ENCODE assay signal across 8 mouse cellular contexts in genomic region chr4:145050518-145051208, GRCm38 (mm10).
DNase-seq lines count a peak whose midpoint lies in the region; ATAC-seq and TF ChIP-seq lines count a peak whose summit lies in the region.
"Had no signal": no experiment of that assay in that cellular context is flagged by ENCODE, and none has a peak within 500 bp of the region (broad histone marks: within the 10 kb centered on the region; RNA-seq: fewer than 3 reads in every experiment).

No protein-coding gene starts in this region.

- H3K4me2 ChIP-seq in lung, embryonic 14.5 days = no peak overlapping the region
- H3K4me2 ChIP-seq in embryonic facial prominence, embryonic 14.5 days (ENCODE audit: low read depth, low read length) = no peak overlapping the region
- no peak overlapping the region for H3K4me2 ChIP-seq in limb, embryonic 11.5 days (ENCODE audit: low read depth, severe bottlenecking)
- H3K4me2 ChIP-seq in neural tube, embryonic 13.5 days = no peak overlapping the region

- H3K9ac ChIP-seq in lung, embryonic 14.5 days = no peak overlapping the region
- H3K9ac ChIP-seq in embryonic facial prominence, embryonic 14.5 days (ENCODE audit: low read depth, low read length) = no peak overlapping the region
- no peak overlapping the region for H3K9ac ChIP-seq in limb, embryonic 11.5 days (ENCODE audit: low read length)
- no peak overlapping the region for H3K9ac ChIP-seq in neural tube, embryonic 13.5 days

- H3K4me3 ChIP-seq in lung, embryonic 14.5 days (ENCODE audit: low read depth, low read length) = no peak overlapping the region
- no peak overlapping the region for H3K4me3 ChIP-seq in embryonic facial prominence, embryonic 14.5 days (ENCODE audit: low read depth, low read length)
- H3K4me3 ChIP-seq in limb, embryonic 11.5 days (ENCODE audit: low read depth, low read length) = no peak overlapping the region
- no peak overlapping the region for H3K4me3 ChIP-seq in neural tube, embryonic 13.5 days
- H3K4me3 ChIP-seq: erythroblast, embryonic 14.5 days had no signal

- 34% methylated on average over 8 of the region's 8 CpGs for WGBS in lung, embryonic 14.5 days
- 23% methylated on average over 8 of the region's 8 CpGs for WGBS in embryonic facial prominence, embryonic 14.5 days
- WGBS in limb, embryonic 11.5 days = 21% methylated on average over 8 of the region's 8 CpGs
- 25% methylated on average over 8 of the region's 8 CpGs for WGBS in neural tube, embryonic 13.5 days

- ATAC-seq in lung, embryonic 14.5 days (ENCODE audit: insufficient read depth) = peak; percentile 62
- peak; percentile 60; the same call in 1 of the 2 replicates for ATAC-seq in embryonic facial prominence, embryonic 14.5 days (ENCODE audit: low read depth)
- peak; percentile 56 for ATAC-seq in limb, embryonic 11.5 days (ENCODE audit: insufficient number of reproducible peaks, low FRiP score, low TSS enrichment, low read depth)
- ATAC-seq in neural tube, embryonic 13.5 days (ENCODE audit: low read depth) = peak; percentile 77

- H3K36me3 ChIP-seq in lung, embryonic 14.5 days (ENCODE audit: insufficient read depth) = peaks cover 28% of the 10 kb centered on the region; the same call in 1 of the 2 replicates
- peaks cover 41% of the 10 kb centered on the region for H3K36me3 ChIP-seq in embryonic facial prominence, embryonic 14.5 days (ENCODE audit: control insufficient read depth, insufficient read depth, low read length)
- H3K36me3 ChIP-seq in limb, embryonic 11.5 days (ENCODE audit: control insufficient read depth, insufficient read depth, low read length) = no peaks in the 10 kb centered on the region; the same call in 1 of the 2 replicates
- peaks cover 58% of the 10 kb centered on the region for H3K36me3 ChIP-seq in neural tube, embryonic 13.5 days

- no peaks in the 10 kb centered on the region for H3K27me3 ChIP-seq in lung, embryonic 14.5 days (ENCODE audit: insufficient read depth, low read length)
- no peaks in the 10 kb centered on the region for H3K27me3 ChIP-seq in embryonic facial prominence, embryonic 14.5 days (replicated peaks; ENCODE audit: control insufficient read depth, insufficient read depth, low read length)
- H3K27me3 ChIP-seq in limb, embryonic 11.5 days (ENCODE audit: control insufficient read depth, insufficient read depth, low read length) = no peaks in the 10 kb centered on the region
- no peaks in the 10 kb centered on the region for H3K27me3 ChIP-seq in neural tube, embryonic 13.5 days

- peak; percentile 51; the same call in 1 of the 2 replicates for TF ChIP-seq CTCF in lung, embryonic 14.5 days (IDR thresholded peaks at IDR 0.05; ENCODE audit: low read depth)

- DNase-seq in lung, embryonic 14.5 days = peak; percentile 63
- DNase-seq in lung, postnatal 25 days (ENCODE audit: low spot score) = no peak
- peak; percentile 59 for DNase-seq in embryonic facial prominence, embryonic 14.5 days (ENCODE audit: low spot score)
- peak; percentile 55 for DNase-seq in limb, embryonic 11.5 days (ENCODE audit: low spot score)
- DNase-seq in natural killer cell, adult 2 months (ENCODE audit: low spot score in 2 of 2) = no peak
- DNase-seq in right cerebral cortex, postnatal 10 days (ENCODE audit: low spot score in 2 of 2) = no peak

- no peak overlapping the region for H3K27ac ChIP-seq in lung, embryonic 14.5 days (ENCODE audit: low read depth)
- peak overlapping the region; percentile 56 for H3K27ac ChIP-seq in embryonic facial prominence, embryonic 14.5 days (replicated peaks; ENCODE audit: low read depth, low read length)
- H3K27ac ChIP-seq in limb, embryonic 11.5 days (replicated peaks; ENCODE audit: low read depth, low read length) = peak overlapping the region; percentile 75
- H3K27ac ChIP-seq in neural tube, embryonic 13.5 days (replicated peaks) = peak overlapping the region; percentile 39

- H3K4me1 ChIP-seq in lung, embryonic 14.5 days (ENCODE audit: insufficient read depth) = peaks cover 5% of the 10 kb centered on the region; the same call in 1 of the 2 replicates
- H3K4me1 ChIP-seq in embryonic facial prominence, embryonic 14.5 days (ENCODE audit: control insufficient read depth, insufficient read depth, low read length) = peaks cover 14% of the 10 kb centered on the region
- peaks cover 15% of the 10 kb centered on the region for H3K4me1 ChIP-seq in limb, embryonic 11.5 days (ENCODE audit: control insufficient read depth, insufficient read depth, low read length)
- H3K4me1 ChIP-seq in neural tube, embryonic 13.5 days (replicated peaks) = peaks cover 37% of the 10 kb centered on the region

- no peaks in the 10 kb centered on the region for H3K9me3 ChIP-seq in lung, embryonic 14.5 days (ENCODE audit: low read depth, low read length)
- H3K9me3 ChIP-seq in embryonic facial prominence, embryonic 14.5 days (ENCODE audit: control insufficient read depth, low read length) = no peaks in the 10 kb centered on the region
- H3K9me3 ChIP-seq in limb, embryonic 11.5 days (ENCODE audit: control insufficient read depth, low read length) = no peaks in the 10 kb centered on the region
- no peaks in the 10 kb centered on the region for H3K9me3 ChIP-seq in neural tube, embryonic 13.5 days

Comparison
In these comparisons a context has a peak if more than half of its experiments do, and no peak if none do; other contexts are left out.
1. DNase-seq: peak in lung, embryonic 14.5 days (single experiment), embryonic facial prominence, embryonic 14.5 days (single experiment) and limb, embryonic 11.5 days (single experiment); none in lung, postnatal 25 days (single experiment), natural killer cell, adult 2 months (0 of 2) and right cerebral cortex, postnatal 10 days (0 of 2).
2. Peak in every context shown above with its lines, with median percentiles within 50 percentile points of each other: ATAC-seq.